Mouse (Mus musculus): ENCODE data around the gene 1190007I07Rik. TPM values are rescaled to one million over a fixed set of nuclear protein-coding genes. Genes with fewer than 3 reads are reported as not detected.
A peak's percentile ranks its signal among the peaks of the same experiment; 100 is the strongest.
"Not testable (repeated sequence)": the region's sequence is repeated elsewhere in the genome, so short reads cannot be mapped to it uniquely, and the experiment has no call there.

Gene 1190007I07Rik
- polyA plus RNA-seq, 1 experiment from 2014 or later: 38.2 TPM

- H3K4me1 ChIP-seq (ENCODE audit: control insufficient read depth, insufficient read depth, low read length): peaks cover 12% of the 10 kb centered on the region
- H3K4me2 ChIP-seq: no peak overlapping the region
- H3K4me3 ChIP-seq (ENCODE audit: low read depth, low read length): no peak overlapping the region
- H3K27ac ChIP-seq (ENCODE audit: low read depth, low read length): no peak overlapping the region
- H3K9me3 ChIP-seq (replicated peaks; ENCODE audit: control insufficient read depth, low read length): no peaks in the 10 kb centered on the region
- no peaks in the 10 kb centered on the region for H3K27me3 ChIP-seq (ENCODE audit: control insufficient read depth, insufficient read depth, low read length)
- no peak for ATAC-seq (replicated peaks; ENCODE audit: insufficient number of reproducible peaks, low FRiP score, low TSS enrichment)
- 96% methylated on average over 12 of the region's 12 CpGs for WGBS (ENCODE audit: insufficient replicate concordance)
- no peak overlapping the region for H3K9ac ChIP-seq (ENCODE audit: low read depth, low read length)
- peaks cover 15% of the 10 kb centered on the region for H3K36me3 ChIP-seq (ENCODE audit: control insufficient read depth, insufficient read depth, low read length)
These were observed 9.7 kb upstream of the 1190007I07Rik start for GRCm38 (mm10) chr10:82632496-82633280.

GRCm38 (mm10) chr10:82631133-82631532, 8.1 kb upstream of the 1190007I07Rik start:
- H3K9me3 ChIP-seq (replicated peaks; ENCODE audit: control insufficient read depth, low read length): no peaks in the 10 kb centered on the region
- ATAC-seq (replicated peaks; ENCODE audit: insufficient number of reproducible peaks, low FRiP score, low TSS enrichment): no peak
- WGBS (ENCODE audit: insufficient replicate concordance): 79% methylated on average over 7 of the region's 7 CpGs
- H3K4me2 ChIP-seq: peak overlapping the region; percentile 74
- H3K9ac ChIP-seq (ENCODE audit: low read depth, low read length): 0 out of 2 replicates have a peak overlapping the region, but pooled peaks have one; percentile 12
- peaks cover 9% of the 10 kb centered on the region; the same call in 1 of the 2 replicates for H3K36me3 ChIP-seq (ENCODE audit: control insufficient read depth, insufficient read depth, low read length)
- no peak overlapping the region for H3K27ac ChIP-seq (ENCODE audit: low read depth, low read length)
- H3K4me1 ChIP-seq (ENCODE audit: control insufficient read depth, insufficient read depth, low read length): peaks cover 12% of the 10 kb centered on the region
- peak overlapping the region; percentile 85; the same call in 1 of the 2 replicates for H3K4me3 ChIP-seq (ENCODE audit: low read depth, low read length)
- H3K27me3 ChIP-seq (ENCODE audit: control insufficient read depth, insufficient read depth, low read length): no peaks in the 10 kb centered on the region

- peaks cover 9% of the 10 kb centered on the region; the same call in 1 of the 2 replicates for H3K36me3 ChIP-seq (ENCODE audit: control insufficient read depth, insufficient read depth, low read length)
- peak overlapping the region; percentile 85 for H3K4me3 ChIP-seq (ENCODE audit: low read depth, low read length)
- H3K27me3 ChIP-seq (ENCODE audit: control insufficient read depth, insufficient read depth, low read length): no peaks in the 10 kb centered on the region
- ATAC-seq (replicated peaks; ENCODE audit: insufficient number of reproducible peaks, low FRiP score, low TSS enrichment): no peak
- H3K27ac ChIP-seq (ENCODE audit: low read depth, low read length): peak overlapping the region; percentile 90
- WGBS (ENCODE audit: insufficient replicate concordance): 16% methylated on average over 7 of the region's 7 CpGs
- H3K4me2 ChIP-seq: peak overlapping the region; percentile 74
- peak overlapping the region; percentile 92 for H3K9ac ChIP-seq (ENCODE audit: low read depth, low read length)
- H3K4me1 ChIP-seq (ENCODE audit: control insufficient read depth, insufficient read depth, low read length): peaks cover 12% of the 10 kb centered on the region
- no peaks in the 10 kb centered on the region for H3K9me3 ChIP-seq (replicated peaks; ENCODE audit: control insufficient read depth, low read length)
These were observed 7.5 kb upstream of the 1190007I07Rik start for GRCm38 (mm10) chr10:82630497-82630896.

GRCm38 (mm10) chr10:82629586-82630255, 6.7 kb upstream of the 1190007I07Rik start, which contains the start of gene Tdg:
TSS of gene Tdg (plus strand) at chr10:82629828.
- H3K36me3 ChIP-seq (ENCODE audit: control insufficient read depth, insufficient read depth, low read length); H3K27me3 ChIP-seq (ENCODE audit: control insufficient read depth, insufficient read depth, low read length); H3K9me3 ChIP-seq (replicated peaks; ENCODE audit: control insufficient read depth, low read length): not testable (repeated sequence)
- Histone ChIP-seq H3K4me1 (ENCODE audit: control insufficient read depth, insufficient read depth, low read length) (peaks cover 12% of the 10 kb centered on the region), H3K4me3 (ENCODE audit: low read depth, low read length) (peak within 1 kb of the TSS; percentile 85), H3K4me2 (peak within 1 kb of the TSS; percentile 93), H3K9ac (ENCODE audit: low read depth, low read length) (peak within 1 kb of the TSS; percentile 92), H3K27ac (ENCODE audit: low read depth, low read length) (peak within 1 kb of the TSS; percentile 90)
- under 1% methylated on average over 68 of the region's 78 CpGs for WGBS (ENCODE audit: insufficient replicate concordance)
- ATAC-seq (replicated peaks; ENCODE audit: insufficient number of reproducible peaks, low FRiP score, low TSS enrichment): peak; percentile 97

GRCm38 (mm10) chr10:82629111-82629585, 6.1 kb upstream of the 1190007I07Rik start:
- H3K9ac ChIP-seq (ENCODE audit: low read depth, low read length): peak overlapping the region; percentile 92
- H3K27ac ChIP-seq (ENCODE audit: low read depth, low read length): peak overlapping the region; percentile 90
- H3K9me3 ChIP-seq (replicated peaks; ENCODE audit: control insufficient read depth, low read length): no peaks in the 10 kb centered on the region
- H3K4me3 ChIP-seq (ENCODE audit: low read depth, low read length): peak overlapping the region; percentile 85
- 5% methylated on average over 11 of the region's 11 CpGs for WGBS (ENCODE audit: insufficient replicate concordance)
- H3K36me3 ChIP-seq (ENCODE audit: control insufficient read depth, insufficient read depth, low read length): peaks cover 9% of the 10 kb centered on the region; the same call in 1 of the 2 replicates
- H3K4me2 ChIP-seq: peak overlapping the region; percentile 93
- ATAC-seq (replicated peaks; ENCODE audit: insufficient number of reproducible peaks, low FRiP score, low TSS enrichment): peak; percentile 19; the same call in 1 of the 2 replicates
- H3K27me3 ChIP-seq (ENCODE audit: control insufficient read depth, insufficient read depth, low read length): no peaks in the 10 kb centered on the region
- peaks cover 12% of the 10 kb centered on the region for H3K4me1 ChIP-seq (ENCODE audit: control insufficient read depth, insufficient read depth, low read length)

- peak overlapping the region; percentile 76 for H3K4me3 ChIP-seq (ENCODE audit: low read depth, low read length)
- not testable (repeated sequence) for H3K9me3 ChIP-seq (replicated peaks; ENCODE audit: control insufficient read depth, low read length); H3K4me1 ChIP-seq (ENCODE audit: control insufficient read depth, insufficient read depth, low read length); ATAC-seq (replicated peaks; ENCODE audit: insufficient number of reproducible peaks, low FRiP score, low TSS enrichment); H3K36me3 ChIP-seq (ENCODE audit: control insufficient read depth, insufficient read depth, low read length); H3K27me3 ChIP-seq (ENCODE audit: control insufficient read depth, insufficient read depth, low read length)
- 2% methylated on average over 2 of the region's 2 CpGs for WGBS (ENCODE audit: insufficient replicate concordance)
- peak overlapping the region; percentile 71 for H3K4me2 ChIP-seq
- H3K27ac ChIP-seq (ENCODE audit: low read depth, low read length): peak overlapping the region; percentile 71
- peak overlapping the region; percentile 83 for H3K9ac ChIP-seq (ENCODE audit: low read depth, low read length)
These were observed 515 bp upstream of the 1190007I07Rik start for GRCm38 (mm10) chr10:82623553-82623932.

- peak overlapping the region; percentile 76 for H3K4me3 ChIP-seq (ENCODE audit: low read depth, low read length)
- no peak for ATAC-seq (replicated peaks; ENCODE audit: insufficient number of reproducible peaks, low FRiP score, low TSS enrichment)
- peaks cover 4% of the 10 kb centered on the region; the same call in 1 of the 2 replicates for H3K4me1 ChIP-seq (ENCODE audit: control insufficient read depth, insufficient read depth, low read length)
- H3K27me3 ChIP-seq (ENCODE audit: control insufficient read depth, insufficient read depth, low read length): no peaks in the 10 kb centered on the region
- peak overlapping the region; percentile 71 for H3K4me2 ChIP-seq
- H3K27ac ChIP-seq (ENCODE audit: low read depth, low read length): no peak overlapping the region
- H3K9ac ChIP-seq (ENCODE audit: low read depth, low read length): peak overlapping the region; percentile 83
- no peaks in the 10 kb centered on the region for H3K36me3 ChIP-seq (ENCODE audit: control insufficient read depth, insufficient read depth, low read length)
- WGBS (ENCODE audit: insufficient replicate concordance): 21% methylated on average over 9 of the region's 9 CpGs
- no peaks in the 10 kb centered on the region for H3K9me3 ChIP-seq (replicated peaks; ENCODE audit: control insufficient read depth, low read length)
These were observed 793 bp downstream of the 1190007I07Rik start for GRCm38 (mm10) chr10:82622235-82622634.

- 50% methylated on average over 4 of the region's 4 CpGs for WGBS (ENCODE audit: insufficient replicate concordance)
- H3K9ac ChIP-seq (ENCODE audit: low read depth, low read length); H3K27ac ChIP-seq (ENCODE audit: low read depth, low read length); H3K4me2 ChIP-seq; H3K4me1 ChIP-seq (ENCODE audit: control insufficient read depth, insufficient read depth, low read length); H3K36me3 ChIP-seq (ENCODE audit: control insufficient read depth, insufficient read depth, low read length); H3K4me3 ChIP-seq (ENCODE audit: low read depth, low read length); ATAC-seq (replicated peaks; ENCODE audit: insufficient number of reproducible peaks, low FRiP score, low TSS enrichment); H3K9me3 ChIP-seq (replicated peaks; ENCODE audit: control insufficient read depth, low read length); H3K27me3 ChIP-seq (ENCODE audit: control insufficient read depth, insufficient read depth, low read length): not testable (repeated sequence)
These were observed 28.6 kb downstream of the 1190007I07Rik start for GRCm38 (mm10) chr10:82594421-82594820.
